Mouse (Mus musculus) stomach, embryonic 15.5 days (tissue): ENCODE measurements around the gene Abcd3. TPM values are rescaled to one million over a fixed set of nuclear protein-coding genes. Genes with fewer than 3 reads are reported as not detected.

Experiments used
- ATAC-seq: fragments of 200-750 bp; cut with Nextera tagmentation; 2 replicates; pipeline ENCODE4 v1.8.0; 2017; ENCODE audit warnings: low read depth, moderate number of reproducible peaks, moderate TSS enrichment; ENCODE audit not compliant: insufficient read depth, low FRiP score
- H3K27ac ChIP-seq: fragments of 300-500 bp; sonication (generic); 2 replicates; pipeline ENCODE4 v1.5.1; 2015; ENCODE audit warnings: mild to moderate bottlenecking, inconsistent platforms
- H3K27me3 ChIP-seq: fragments of 300-500 bp; sonication (generic); replicated peaks from 2 replicates; pipeline ENCODE4 v1.6.1; 2015; ENCODE audit warnings: inconsistent platforms
- H3K36me3 ChIP-seq: fragments of 300-500 bp; sonication (generic); 2 replicates; pipeline ENCODE4 v1.6.1; 2015; ENCODE audit warnings: inconsistent platforms
- H3K4me1 ChIP-seq: fragments of 300-500 bp; sonication (generic); 2 replicates; pipeline ENCODE4 v1.6.1; 2015; ENCODE audit warnings: inconsistent platforms
- H3K4me2 ChIP-seq: fragments of 300-500 bp; sonication (generic); 2 replicates; pipeline ENCODE4 v1.6.1; 2015; ENCODE audit warnings: mild to moderate bottlenecking, inconsistent platforms
- H3K4me3 ChIP-seq: fragments of 300-500 bp; sonication (generic); replicated peaks from 2 replicates; pipeline ENCODE4 v1.5.1; 2015; ENCODE audit warnings: inconsistent platforms
- H3K9ac ChIP-seq: fragments of 300-500 bp; sonication (generic); 2 replicates; pipeline ENCODE4 v1.6.1; 2015; ENCODE audit warnings: inconsistent platforms
- H3K9me3 ChIP-seq: fragments of 300-500 bp; sonication (generic); 2 replicates; pipeline ENCODE4 v1.6.1; 2016; ENCODE audit warnings: inconsistent platforms
- WGBS: fragments of 180-500 bp; shearing (Covaris S2); methylation state at CpG from one replicate; pipeline ENCODE4 v1.1.7; 2015; 5-methylcytosine and 5-hydroxymethylcytosine counted together
- polyA plus RNA-seq: library from polyadenylated mRNA; unstranded; fragments of >200 nt; fragmentation: Nextera tagmentation; extraction: Ambion mirVana; gene quantifications from 2 replicates; pipeline ENCODE4 v1.2.1, GENCODE M21; 2015

The Abcd3 gene
- polyA plus RNA-seq, 1 experiment from 2014 or later, result 73.9 TPM

GRCm38 (mm10) chr3:121842306-121842860, 27.3 kb upstream of the Abcd3 start:
- no peaks in the 10 kb centered on the region for H3K4me1 ChIP-seq
- no peaks in the 10 kb centered on the region for H3K36me3 ChIP-seq
- H3K4me3 ChIP-seq, result no peak overlapping the region
- H3K27ac ChIP-seq, result no peak overlapping the region
- WGBS, result 39% methylated on average over 7 of the region's 7 CpGs
- H3K9ac ChIP-seq, result no peak overlapping the region
- no peak for ATAC-seq
- no peaks in the 10 kb centered on the region for H3K9me3 ChIP-seq
- H3K27me3 ChIP-seq, result no peaks in the 10 kb centered on the region
- no peak overlapping the region for H3K4me2 ChIP-seq

- H3K36me3 ChIP-seq, result no peaks in the 10 kb centered on the region
- ATAC-seq, result no peak
- H3K4me2 ChIP-seq, result no peak overlapping the region
- H3K9me3 ChIP-seq, result no peaks in the 10 kb centered on the region
- H3K9ac ChIP-seq, result no peak overlapping the region
- 70% methylated on average over 9 of the region's 9 CpGs for WGBS
- H3K4me3 ChIP-seq, result no peak overlapping the region
- no peaks in the 10 kb centered on the region for H3K4me1 ChIP-seq
- H3K27me3 ChIP-seq, result no peaks in the 10 kb centered on the region
- H3K27ac ChIP-seq, result no peak overlapping the region
Observed at GRCm38 (mm10) chr3:121841412-121842014, 26.4 kb upstream of the Abcd3 start.

GRCm38 (mm10) chr3:121840351-121840750, 25.2 kb upstream of the Abcd3 start:
- WGBS, result 78% methylated on average over 8 of the region's 8 CpGs

GRCm38 (mm10) chr3:121834732-121835131, 19.6 kb upstream of the Abcd3 start:
- H3K9ac ChIP-seq, result no peak overlapping the region
- H3K4me3 ChIP-seq, result no peak overlapping the region
- no peaks in the 10 kb centered on the region for H3K27me3 ChIP-seq
- WGBS, result 69% methylated on average over 2 of the region's 2 CpGs
- no peaks in the 10 kb centered on the region for H3K36me3 ChIP-seq
- no peaks in the 10 kb centered on the region for H3K9me3 ChIP-seq
- H3K4me2 ChIP-seq, result no peak overlapping the region
- no peak overlapping the region for H3K27ac ChIP-seq
- H3K4me1 ChIP-seq, result no peaks in the 10 kb centered on the region
- ATAC-seq, result no peak

More at GRCm38 (mm10) chr3:121840351-121840750, 25.2 kb upstream of the Abcd3 start:
- no peaks in the 10 kb centered on the region for H3K36me3 ChIP-seq
- no peaks in the 10 kb centered on the region for H3K9me3 ChIP-seq
- H3K4me2 ChIP-seq, result no peak overlapping the region
- H3K4me1 ChIP-seq, result no peaks in the 10 kb centered on the region
- H3K9ac ChIP-seq, result no peak overlapping the region
- H3K4me3 ChIP-seq, result no peak overlapping the region
- no peak overlapping the region for H3K27ac ChIP-seq
- H3K27me3 ChIP-seq, result no peaks in the 10 kb centered on the region
- ATAC-seq, result no peak

GRCm38 (mm10) chr3:121834250-121834649, 19.1 kb upstream of the Abcd3 start:
- Histone ChIP-seq H3K27ac (no peak overlapping the region), H3K4me1 (no peaks in the 10 kb centered on the region), H3K4me2 (no peak overlapping the region), H3K9ac (no peak overlapping the region), H3K27me3 (no peaks in the 10 kb centered on the region), H3K9me3 (no peaks in the 10 kb centered on the region), H3K4me3 (no peak overlapping the region), H3K36me3 (no peaks in the 10 kb centered on the region)
- ATAC-seq, result no peak
- 63% methylated on average over 4 of the region's 4 CpGs for WGBS

- no peaks in the 10 kb centered on the region for H3K27me3 ChIP-seq
- no peaks in the 10 kb centered on the region for H3K4me1 ChIP-seq
- H3K4me3 ChIP-seq, result no peak overlapping the region
- no peaks in the 10 kb centered on the region for H3K9me3 ChIP-seq
- H3K9ac ChIP-seq, result no peak overlapping the region
- H3K36me3 ChIP-seq, result no peaks in the 10 kb centered on the region
- H3K27ac ChIP-seq, result no peak overlapping the region
- ATAC-seq, result no peak
- WGBS, result 82% methylated on average over 1 of the region's 1 CpGs
- no peak overlapping the region for H3K4me2 ChIP-seq
Observed at GRCm38 (mm10) chr3:121825092-121825491, 10.0 kb upstream of the Abcd3 start.

GRCm38 (mm10) chr3:121824319-121824718, 9.2 kb upstream of the Abcd3 start:
- H3K4me3 ChIP-seq, result no peak overlapping the region
- WGBS, result 87% methylated on average over 1 of the region's 1 CpGs
- H3K9me3 ChIP-seq, result no peaks in the 10 kb centered on the region
- H3K27ac ChIP-seq, result no peak overlapping the region
- no peak for ATAC-seq
- H3K4me1 ChIP-seq, result no peaks in the 10 kb centered on the region
- H3K4me2 ChIP-seq, result no peak overlapping the region
- H3K27me3 ChIP-seq, result no peaks in the 10 kb centered on the region
- no peak overlapping the region for H3K9ac ChIP-seq
- H3K36me3 ChIP-seq, result no peaks in the 10 kb centered on the region

DNA sequence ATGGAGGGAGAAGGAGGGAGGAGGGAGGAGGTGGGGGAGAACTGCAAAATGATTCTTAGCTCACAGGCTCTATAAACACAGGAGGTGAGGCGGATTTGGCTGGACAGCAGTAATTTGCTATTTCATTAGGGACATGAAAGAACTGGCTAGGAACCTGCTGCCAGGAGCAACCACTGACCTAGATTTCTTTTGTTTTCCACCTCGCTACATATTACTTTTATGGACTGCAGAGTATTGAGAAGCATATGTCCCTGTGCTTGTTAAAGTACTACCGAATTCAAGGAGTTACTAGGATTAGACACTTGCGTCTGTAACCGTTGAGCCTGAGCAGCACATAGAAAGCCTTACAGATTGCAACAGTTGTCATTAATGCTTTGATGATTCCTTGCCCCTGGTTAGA, 7.5 kb upstream of the Abcd3 start:
- Histone ChIP-seq H3K4me1 (peaks cover 3% of the 10 kb centered on the region; the same call in 1 of the 2 replicates), H3K27me3 (no peaks in the 10 kb centered on the region), H3K4me3 (no peak overlapping the region), H3K9ac (no peak overlapping the region), H3K9me3 (no peaks in the 10 kb centered on the region), H3K27ac (no peak overlapping the region), H3K4me2 (no peak overlapping the region), H3K36me3 (no peaks in the 10 kb centered on the region)
- no peak for ATAC-seq
- WGBS, result 77% methylated on average over 5 of the region's 5 CpGs

- no peaks in the 10 kb centered on the region for H3K27me3 ChIP-seq
- WGBS, result 53% methylated on average over 8 of the region's 8 CpGs
- peaks cover 3% of the 10 kb centered on the region; the same call in 1 of the 2 replicates for H3K4me1 ChIP-seq
- no peak overlapping the region for H3K9ac ChIP-seq
- no peaks in the 10 kb centered on the region for H3K36me3 ChIP-seq
- no peak overlapping the region; the same call in 1 of the 2 replicates for H3K27ac ChIP-seq
- ATAC-seq, result no peak
- no peak overlapping the region for H3K4me2 ChIP-seq
- H3K4me3 ChIP-seq, result no peak overlapping the region
- H3K9me3 ChIP-seq, result no peaks in the 10 kb centered on the region
Observed at GRCm38 (mm10) chr3:121821559-121822143, 6.5 kb upstream of the Abcd3 start.

DNA sequence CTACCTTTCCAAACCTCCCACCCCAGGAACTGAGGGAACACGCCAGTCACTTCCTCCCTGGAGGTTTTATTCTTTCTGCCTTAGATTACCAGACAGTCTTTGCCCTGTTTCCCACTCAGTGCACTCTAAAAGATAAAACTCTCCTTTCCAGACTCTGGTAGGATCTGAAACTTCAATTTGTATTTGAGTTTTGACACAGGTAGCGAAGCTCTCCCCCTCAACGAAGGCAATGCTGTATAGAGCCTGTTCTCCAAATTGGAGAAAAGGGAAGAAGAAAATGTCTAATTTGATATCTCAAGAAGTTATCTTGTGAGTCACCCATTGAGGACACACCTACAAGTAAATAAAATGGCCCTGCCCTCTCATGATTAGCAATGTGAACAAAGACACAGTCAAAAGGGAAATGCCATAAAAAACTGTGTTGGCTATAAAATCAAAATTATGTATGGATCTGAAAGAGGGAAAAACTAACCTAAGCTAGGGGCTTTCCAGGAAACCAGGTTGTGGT, 4.6 kb upstream of the Abcd3 start:
- H3K36me3 ChIP-seq, result no peaks in the 10 kb centered on the region
- no peak overlapping the region for H3K9ac ChIP-seq
- H3K9me3 ChIP-seq, result no peaks in the 10 kb centered on the region
- 77% methylated on average over 3 of the region's 3 CpGs for whole genome bisulfite sequencing
- H3K4me2 ChIP-seq, result no peak overlapping the region
- no peak for ATAC-seq
- H3K27me3 ChIP-seq, result no peaks in the 10 kb centered on the region
- no peak overlapping the region for H3K4me3 ChIP-seq
- H3K27ac ChIP-seq, result peak overlapping the region; percentile 53
- peaks cover 3% of the 10 kb centered on the region; the same call in 1 of the 2 replicates for H3K4me1 ChIP-seq

GRCm38 (mm10) chr3:121818736-121819396, 3.8 kb upstream of the Abcd3 start:
- Histone ChIP-seq H3K27ac (peak overlapping the region; percentile 53; the same call in 1 of the 2 replicates), H3K4me3 (no peak overlapping the region), H3K36me3 (no peaks in the 10 kb centered on the region), H3K9me3 (no peaks in the 10 kb centered on the region), H3K4me2 (no peak overlapping the region), H3K27me3 (no peaks in the 10 kb centered on the region), H3K4me1 (peaks cover 3% of the 10 kb centered on the region; the same call in 1 of the 2 replicates), H3K9ac (no peak overlapping the region)
- 70% methylated on average over 10 of the region's 10 CpGs for WGBS
- ATAC-seq, result no peak
